Mouse (Mus musculus): ENCODE results near the gene Gm43518.

DNA sequence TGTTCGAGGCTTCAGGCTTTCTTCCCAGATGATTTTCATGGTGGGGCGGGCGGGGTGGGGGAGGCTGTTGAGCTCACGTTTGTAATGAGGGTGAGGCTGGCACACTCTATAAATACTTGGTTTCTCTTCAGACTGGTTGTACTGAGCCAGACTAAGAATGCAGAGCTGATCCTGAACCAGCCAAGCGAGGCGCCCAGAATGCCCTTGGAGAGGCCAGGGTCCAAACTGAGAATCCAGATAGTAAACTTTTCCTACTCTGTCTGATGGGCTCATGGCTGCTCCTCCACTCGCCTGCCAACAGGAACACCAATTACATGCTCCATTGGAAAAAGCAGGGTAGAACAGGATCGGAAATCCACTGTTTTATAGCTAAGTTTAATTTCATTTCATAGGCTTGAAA is 42.0 kb downstream of the Gm43518 start:
- no peak for TF ChIP-seq CTCF (IDR thresholded peaks at IDR 0.05; ENCODE audit: low read depth)
- no peak for TF ChIP-seq EP300 (optimal IDR thresholded peaks at IDR 0.05)

Measured in stomach, postnatal 0 days (tissue).